Mouse (Mus musculus) right cerebral cortex, adult 18-20 months (tissue): ENCODE data around the gene Hspa2.

ENCODE experiments used
- DNase-seq: peaks from one replicate; pipeline ENCODE4 v3.0.0; 2022; ENCODE audit warnings: mixed read lengths

The Hspa2 gene

GRCm38 (mm10) chr12:76403886-76404537, at the start of gene Hspa2:
Gene Hspa2, plus strand, starts transcription at chr12:76404176.
- DNase-seq: peak; percentile 99

DNA sequence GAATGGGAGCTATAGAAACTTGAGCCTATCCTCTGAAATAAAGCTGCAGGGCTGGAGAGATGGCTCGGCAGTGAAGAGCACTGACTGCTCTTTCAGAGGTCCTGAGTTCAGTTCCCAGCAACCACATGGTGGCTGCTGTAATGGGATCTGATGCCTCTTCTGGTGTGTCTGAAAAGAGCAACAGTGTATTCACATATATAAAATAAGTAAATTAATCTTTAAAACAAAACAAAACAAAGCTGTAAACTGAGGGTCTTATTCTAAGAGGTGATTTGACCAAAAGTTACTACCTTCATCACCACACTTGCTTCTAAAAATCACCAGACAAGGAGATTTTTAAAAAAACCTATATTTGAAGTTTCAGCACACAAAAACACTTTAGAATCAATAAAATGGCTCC, 43.1 kb upstream of the Hspa2 start:
- no peak for DNase-seq

DNA sequence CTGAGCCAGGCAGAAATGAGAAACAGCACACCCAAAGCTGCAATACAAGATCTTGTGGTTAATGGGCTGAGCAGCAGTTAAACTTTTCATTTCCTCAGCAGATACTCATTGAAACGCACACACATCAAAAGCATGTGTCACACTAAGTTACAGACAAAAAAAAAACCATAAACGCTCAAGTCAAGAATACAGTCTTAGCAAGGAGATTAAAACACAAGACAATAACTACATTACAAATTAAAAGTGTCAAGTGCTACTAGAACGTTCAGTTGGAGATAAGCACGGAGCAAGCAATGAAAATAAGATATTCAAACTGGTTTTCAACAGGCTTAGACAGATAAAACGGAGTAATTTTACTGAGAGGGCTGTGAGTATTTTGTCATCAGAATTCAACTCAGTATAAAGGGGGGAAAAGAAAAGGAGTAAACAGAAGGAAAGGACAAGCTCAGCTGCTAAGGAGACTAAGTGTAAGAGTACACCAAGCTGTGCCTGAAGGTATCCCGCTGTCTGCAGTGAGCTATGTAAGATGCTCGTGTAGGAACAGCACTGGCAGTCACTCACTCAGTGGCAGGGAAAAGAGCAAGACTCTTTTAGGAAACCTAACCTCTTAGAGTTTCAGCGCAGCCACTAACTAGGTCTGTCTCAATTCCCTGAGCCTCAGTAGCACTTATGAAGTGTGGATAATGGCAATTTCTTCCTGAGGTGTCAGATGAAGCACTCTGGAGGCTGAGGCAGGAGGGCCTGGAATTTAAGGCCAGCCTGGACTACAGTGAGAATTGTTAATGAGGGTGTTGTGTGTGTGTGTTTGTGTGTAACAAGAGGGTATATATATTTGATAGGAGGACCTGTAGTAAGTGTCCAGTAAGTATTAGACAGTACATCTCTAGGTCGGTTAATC, 42.3 kb upstream of the Hspa2 start:
- DNase-seq: no peak

DNA sequence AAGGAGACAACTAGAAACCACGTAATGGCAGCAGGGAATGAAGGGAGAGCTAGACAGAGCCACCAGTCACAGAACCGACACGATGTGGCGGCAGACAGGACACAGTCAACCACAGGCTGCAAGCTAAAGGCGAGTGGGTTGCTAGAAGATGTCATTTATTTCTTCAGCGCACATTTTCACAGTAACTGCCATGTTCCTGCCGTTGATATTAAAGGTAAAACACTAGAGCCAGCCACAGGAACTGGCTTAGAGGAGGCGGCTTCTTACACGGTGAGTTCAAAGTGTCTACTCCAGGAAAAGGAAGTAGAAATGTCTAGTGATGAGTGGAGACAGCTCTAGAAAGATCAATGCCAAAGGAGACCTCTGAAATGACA, 41.7 kb upstream of the Hspa2 start:
- no peak for DNase-seq

DNA sequence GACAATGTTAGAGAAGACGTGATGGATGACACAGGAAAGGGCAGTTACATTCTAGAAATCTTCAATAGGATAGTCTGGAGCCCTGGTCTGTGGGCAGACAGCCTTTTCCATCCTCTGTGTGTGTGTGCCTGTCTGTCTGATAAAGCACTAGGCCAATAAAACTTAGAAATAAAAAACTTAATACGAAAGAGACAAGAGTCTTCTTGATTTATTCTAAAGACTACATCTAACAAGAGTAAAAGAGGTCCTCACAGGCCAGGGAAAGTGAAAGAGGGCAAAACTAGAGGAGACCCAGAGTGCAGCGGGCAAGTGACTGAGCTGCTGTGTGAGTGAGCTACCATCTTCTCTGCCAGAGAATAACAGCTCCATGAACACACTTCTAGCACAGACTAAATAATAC, 37.7 kb upstream of the Hspa2 start:
- DNase-seq: no peak

DNA sequence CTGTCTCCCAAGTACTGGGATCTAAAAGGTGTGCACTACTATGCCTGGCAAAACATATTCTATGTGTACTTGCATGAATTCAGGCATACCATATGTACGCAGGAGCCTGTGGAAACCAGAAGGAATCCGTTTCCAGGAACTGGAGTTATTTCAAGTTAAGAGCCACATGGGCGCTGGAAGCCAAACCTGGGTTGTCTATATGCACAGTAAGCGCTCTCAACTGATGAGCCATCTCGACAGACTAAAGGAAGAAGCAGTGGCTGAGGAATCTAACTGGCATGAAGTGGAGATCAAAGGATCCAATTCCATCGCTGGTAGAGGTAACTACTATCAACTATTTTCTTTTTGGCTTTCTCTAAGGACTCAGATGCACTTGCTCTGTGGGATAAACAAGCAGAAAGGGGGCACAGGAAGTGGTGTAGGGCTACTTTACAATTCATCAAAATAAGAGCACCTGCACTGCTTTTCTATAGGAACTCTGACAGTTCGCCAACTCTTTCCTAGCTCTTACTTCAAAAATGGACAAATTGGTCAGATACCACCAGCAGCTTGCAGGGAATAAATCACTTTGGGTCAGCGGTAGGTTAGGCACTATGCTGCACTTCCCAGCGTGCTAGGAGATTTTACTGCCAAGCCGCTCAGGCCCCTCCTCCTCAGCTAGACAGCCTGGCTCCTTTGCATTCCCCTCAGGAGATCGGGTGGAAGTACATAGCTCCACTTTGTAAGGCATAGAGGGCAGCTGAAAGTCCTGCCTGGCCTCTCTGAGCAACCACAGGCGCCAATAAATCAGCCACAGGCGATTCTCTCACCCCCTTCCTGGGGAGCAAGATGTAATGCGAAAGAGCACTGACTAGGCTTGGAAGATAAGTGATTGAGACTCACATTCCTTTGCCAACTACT, 36.6 kb upstream of the Hspa2 start:
- DNase-seq: no peak

GRCm38 (mm10) chr12:76368201-76368789, 35.7 kb upstream of the Hspa2 start:
- no peak for DNase-seq

DNA sequence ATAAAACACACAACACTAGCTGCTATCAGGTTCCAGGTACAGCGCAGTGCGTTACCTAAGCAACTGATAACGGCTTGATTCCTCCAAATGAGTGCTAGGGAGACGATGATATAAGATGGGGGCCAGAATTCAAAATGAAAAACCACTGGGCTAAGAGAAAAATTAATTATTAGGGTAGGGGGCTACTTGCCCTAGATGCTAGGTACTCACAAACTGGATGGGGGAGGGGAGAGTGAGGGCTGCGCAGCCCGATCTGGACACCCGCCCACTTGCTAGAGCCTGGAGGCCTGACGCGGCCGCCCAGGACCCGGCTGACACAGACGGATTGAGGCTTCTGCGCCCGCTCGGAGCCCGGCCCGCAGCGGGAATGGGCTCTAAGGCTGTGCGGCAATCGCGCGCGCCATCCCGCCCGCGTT, 35.2 kb upstream of the Hspa2 start:
- no peak for DNase-seq

DNA sequence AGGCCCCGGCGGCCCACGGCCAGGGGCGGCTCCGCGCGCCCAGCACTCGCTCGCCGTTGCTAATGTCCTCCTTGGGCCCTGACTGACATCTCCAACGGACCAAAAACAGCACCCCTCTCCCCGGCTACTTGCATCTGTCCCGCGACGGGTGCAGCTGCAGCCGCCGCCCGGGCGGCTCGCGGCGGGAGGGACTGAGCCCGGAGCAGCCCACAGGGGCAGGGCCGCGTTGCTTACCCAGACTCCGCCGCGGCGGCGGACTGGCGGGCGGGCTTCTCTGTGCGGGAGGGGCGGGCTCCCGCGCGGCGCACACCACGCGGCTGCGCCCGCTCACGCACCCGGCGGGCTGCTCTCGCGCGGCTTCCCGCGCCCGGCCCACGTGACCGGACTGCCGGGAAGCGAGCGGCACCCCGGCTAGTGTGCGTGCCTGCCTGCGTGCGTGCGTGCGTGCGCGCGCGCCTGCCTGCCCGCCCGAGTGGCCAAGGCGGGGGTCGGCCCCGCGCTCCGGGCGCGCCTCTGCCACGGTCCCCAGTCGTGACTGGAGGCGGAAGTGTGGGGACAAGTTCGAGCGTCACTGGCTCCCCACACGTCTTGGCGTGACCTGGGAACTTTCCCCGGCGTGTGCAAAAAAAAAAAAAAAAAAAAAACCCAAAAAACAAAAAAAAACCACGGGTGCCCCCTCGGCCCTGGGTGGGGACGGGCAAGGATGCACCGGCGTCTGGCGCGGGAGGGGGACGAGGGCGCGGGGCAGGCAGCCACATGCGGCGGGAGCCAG, 34.6 kb upstream of the Hspa2 start, which contains the start of gene Zbtb25:
Gene Zbtb25, minus strand, starts transcription at position 397 of the 772 bp plus-strand sequence.
- DNase-seq: peak; percentile 95

GRCm38 (mm10) chr12:76369978-76370830, 33.8 kb upstream of the Hspa2 start, which contains the start of gene Zbtb1:
Gene Zbtb1, plus strand, starts transcription at chr12:76370266.
- DNase-seq: peak; percentile 86

GRCm38 (mm10) chr12:76370831-76371571, 33.0 kb upstream of the Hspa2 start:
- peak; percentile 71 for DNase-seq

DNA sequence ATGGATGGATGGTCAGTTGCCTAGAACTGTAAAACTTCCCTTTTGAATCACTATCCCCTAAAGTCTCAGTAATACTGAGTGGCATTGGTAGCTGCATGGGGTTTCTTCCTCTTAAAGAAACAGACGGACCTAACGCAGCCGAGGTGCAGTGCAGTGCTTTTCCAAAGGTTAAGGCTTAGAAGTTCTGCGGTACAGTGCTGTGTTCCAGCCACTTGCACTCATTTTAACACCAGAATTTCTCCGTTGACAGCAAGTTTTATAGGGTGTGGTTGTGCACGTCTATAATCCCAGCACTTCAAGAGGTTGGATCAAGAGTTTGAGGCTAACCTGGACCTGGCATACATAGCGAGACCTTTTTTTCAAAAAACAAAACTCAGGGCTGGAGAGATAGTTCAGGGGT, 31.9 kb upstream of the Hspa2 start:
- no peak for DNase-seq

DNA sequence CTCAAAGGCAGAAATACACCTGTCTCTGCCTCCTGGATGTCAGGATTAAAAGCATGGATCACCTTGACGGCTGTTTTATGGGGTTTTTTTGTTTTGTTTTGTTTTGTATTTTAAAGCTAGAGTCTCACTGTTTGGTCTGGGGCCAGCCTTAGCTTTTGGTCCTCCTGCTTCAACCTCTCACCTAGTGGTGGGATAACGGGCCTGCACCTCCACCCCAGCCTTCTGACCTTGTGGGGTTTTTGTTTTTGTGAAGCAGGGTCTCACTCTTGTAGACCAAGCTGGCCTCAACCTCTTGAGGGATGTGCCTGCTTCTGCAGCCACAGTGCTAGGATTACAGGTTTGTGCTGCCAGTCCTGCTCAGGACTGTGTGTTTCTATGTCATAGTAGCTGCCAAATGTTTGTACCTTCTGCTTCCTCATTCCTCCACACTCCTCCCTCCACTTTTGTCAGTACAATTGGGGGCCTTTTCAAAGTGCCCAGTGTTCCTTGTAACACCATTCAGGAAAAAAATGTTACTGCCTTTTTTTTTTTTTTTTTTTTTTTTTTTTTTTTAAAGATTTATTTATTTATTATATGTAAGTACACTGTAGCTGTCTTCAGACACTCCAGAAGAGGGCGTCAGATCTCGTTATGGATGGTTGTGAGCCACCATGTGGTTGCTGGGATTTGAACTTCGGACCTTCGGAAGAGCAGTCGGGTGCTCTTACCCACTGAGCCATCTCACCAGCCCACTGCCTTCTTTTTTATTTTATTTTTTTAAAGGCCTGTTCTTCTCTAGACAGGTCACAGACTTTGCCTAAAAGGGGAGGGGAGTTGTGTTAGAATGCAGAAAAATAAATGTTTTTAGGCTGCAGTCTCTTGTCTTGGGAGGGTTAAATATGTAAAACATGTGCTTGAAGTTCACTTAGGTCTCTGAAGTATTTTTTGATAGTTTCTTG, 30.8 kb upstream of the Hspa2 start:
- DNase-seq: no peak

GRCm38 (mm10) chr12:76373991-76374390, 30.0 kb upstream of the Hspa2 start:
- DNase-seq: no peak

- DNase-seq: no peak
Measured at GRCm38 (mm10) chr12:76374911-76375310, 29.1 kb upstream of the Hspa2 start.

GRCm38 (mm10) chr12:76375506-76375905, 28.5 kb upstream of the Hspa2 start:
- DNase-seq: no peak

DNA sequence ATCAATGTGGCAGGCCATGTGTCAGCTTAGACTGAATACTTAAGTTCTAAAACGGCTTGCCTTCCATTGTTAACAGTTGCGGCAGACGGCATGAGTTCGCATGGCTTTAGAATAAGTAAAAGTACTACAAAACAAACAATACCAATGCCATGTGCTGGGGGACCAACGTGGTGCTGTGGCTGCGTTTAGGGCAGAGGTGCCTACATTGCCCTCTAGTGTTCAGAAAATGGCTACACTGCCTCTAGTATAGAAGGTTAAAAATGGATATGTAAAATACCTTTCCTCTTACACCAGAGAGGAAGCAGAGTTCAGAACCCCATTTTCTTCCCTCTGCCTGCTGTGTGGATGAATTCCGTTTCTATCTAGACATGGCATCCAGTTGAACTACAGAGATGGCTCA, 27.3 kb upstream of the Hspa2 start:
- peak; percentile 23 for DNase-seq

DNA sequence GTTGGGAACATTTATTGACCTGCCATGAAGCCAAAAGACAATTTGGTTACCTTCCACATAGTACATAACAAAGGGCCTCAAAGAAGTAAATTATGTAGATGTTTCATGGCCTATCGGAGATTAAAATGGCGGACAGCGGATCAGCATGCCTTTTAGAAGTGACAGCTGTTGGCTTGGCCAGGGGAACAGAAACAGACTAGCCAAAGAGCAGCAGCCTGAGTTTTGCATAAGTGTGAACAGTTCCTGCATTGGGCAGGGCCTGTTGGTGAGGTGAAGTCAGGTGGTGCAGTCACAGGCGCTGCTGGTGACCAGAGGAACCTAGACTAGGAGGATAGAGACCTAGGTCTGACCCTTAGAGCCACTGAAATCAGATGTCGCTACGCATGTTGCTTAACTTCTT, 26.9 kb upstream of the Hspa2 start:
- no peak for DNase-seq

DNA sequence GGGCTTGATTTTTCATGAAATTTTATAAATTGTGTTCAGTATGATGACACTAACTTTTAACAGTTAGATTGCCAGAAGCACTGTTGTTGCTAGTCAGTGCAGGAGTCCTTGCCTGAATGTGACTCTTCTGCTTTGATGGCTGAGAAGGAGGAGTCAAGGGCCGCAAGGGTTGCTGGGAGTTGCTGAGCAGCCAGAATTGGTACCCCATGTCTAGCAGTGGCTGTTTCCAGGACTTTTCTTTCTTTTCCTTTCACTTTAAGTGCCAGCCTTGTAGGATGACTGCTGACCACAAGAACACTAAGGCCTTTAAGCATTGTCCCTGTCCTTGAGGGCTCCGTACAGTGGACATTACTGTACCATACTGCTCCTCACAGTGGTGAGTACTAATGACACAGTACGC, 26.2 kb upstream of the Hspa2 start:
- DNase-seq: no peak
